Mouse (Mus musculus): Measurements from ENCODE around the gene Spock2. TPM values are rescaled to one million over a fixed set of nuclear protein-coding genes. Genes with fewer than 3 reads are reported as not detected.
A peak's percentile ranks its signal among the peaks of the same experiment; 100 is the strongest.

Gene Spock2
- total and polyA plus RNA-seq, 3 experiments: 0.10 to 0.13 TPM; not detected in 1

DNA sequence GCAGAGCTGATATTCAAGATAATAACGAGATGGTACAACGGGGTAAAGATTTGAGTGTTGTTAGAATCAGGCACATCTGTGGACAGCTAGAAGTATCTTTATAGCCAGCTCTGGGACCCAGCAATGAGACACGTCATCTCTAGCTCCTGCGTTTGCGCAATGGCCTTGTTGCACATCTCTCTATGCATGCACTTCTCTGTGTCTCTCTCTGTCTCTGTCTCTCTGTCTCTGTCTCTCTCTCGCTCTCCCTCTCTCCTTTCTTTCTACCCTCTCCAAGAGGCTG, 56.9 kb downstream of the Spock2 start:
- peaks cover 17 to 69% of the 10 kb centered on the region in 2 experiments for H3K4me1 ChIP-seq (ENCODE audit: control insufficient read depth in 1 of 2, insufficient read depth in 2 of 2)
- H3K4me2 ChIP-seq (ENCODE audit: insufficient read depth, low read depth, poor library complexity, severe bottlenecking): no peak overlapping the region
- H3K9me3 ChIP-seq (replicated peaks; ENCODE audit: low read length): peaks cover 15% of the 10 kb centered on the region
- dilution Hi-C loops (cut with MboI; ENCODE audit: extremely low pct_ligation_motif_present, extremely low pct_unique_long_range_greater_than_20kb, low sequenced_read_pairs): no loop called here
- no peak overlapping the region for H3K4me3 ChIP-seq (replicated peaks in 1 of 3; ENCODE audit: low read depth in 2 of 3, low read length in 2 of 3, poor library complexity in 1 of 3)
- DNase-seq (ENCODE audit: extremely low read depth): peak; percentile 94
- H3K27ac ChIP-seq (ENCODE audit: insufficient read depth, low read depth): peak overlapping the region; percentile 96
- no peak overlapping the region for H3K9ac ChIP-seq (ENCODE audit: insufficient read depth, low read depth)
- TF ChIP-seq MYC (IDR thresholded peaks at IDR 0.05; ENCODE audit: low read depth, low read length) (peak; percentile 47; the same call in 1 of the 2 replicates), NRF1 (IDR thresholded peaks at IDR 0.05; ENCODE audit: low read depth, low read length) (peak; percentile 85), NELFE (IDR thresholded peaks at IDR 0.05; ENCODE audit: low read depth, low read length) (0 out of 2 replicates have a peak, but pooled peaks have one; percentile 45), JUND (conservative IDR thresholded peaks at IDR 0.05; ENCODE audit: low read depth, low read length) (no peak; the same call in 1 of the 2 replicates), BHLHE40 (IDR thresholded peaks at IDR 0.05; ENCODE audit: low read depth, low read length) (no peak), CHD2 (IDR thresholded peaks at IDR 0.05; ENCODE audit: low read length) (no peak), MAX (IDR thresholded peaks at IDR 0.05; ENCODE audit: low read length) (peak; percentile 97), MEF2A (IDR thresholded peaks at IDR 0.05; ENCODE audit: borderline replicate concordance, low read depth, low read length) (no peak), TBP (conservative IDR thresholded peaks at IDR 0.05; ENCODE audit: low read depth, low read length) (peak; percentile 69; the same call in 1 of the 2 replicates), HCFC1 (IDR thresholded peaks at IDR 0.05; ENCODE audit: low read depth, low read length) (peak; percentile 50)
- H3K36me3 ChIP-seq (replicated peaks in 1 of 2; ENCODE audit: control insufficient read depth in 1 of 2, insufficient read depth in 1 of 2, low read length in 1 of 2): peaks cover 3 to 22% of the 10 kb centered on the region in 2 experiments
- H3K27me3 ChIP-seq (replicated peaks): no peaks in the 10 kb centered on the region
- in situ Hi-C loops (cut with MboI; ENCODE audit: low pct_ligation_motif_present, low pct_unique_long_range_greater_than_20kb, low sequenced_read_pairs): no loop called here
- peaks cover 9% of the 10 kb centered on the region; the same call in 1 of the 2 replicates for H3K79me2 ChIP-seq (replicated peaks; ENCODE audit: control insufficient read depth, extremely low read depth, insufficient read depth, poor library complexity, severe bottlenecking)

DNA sequence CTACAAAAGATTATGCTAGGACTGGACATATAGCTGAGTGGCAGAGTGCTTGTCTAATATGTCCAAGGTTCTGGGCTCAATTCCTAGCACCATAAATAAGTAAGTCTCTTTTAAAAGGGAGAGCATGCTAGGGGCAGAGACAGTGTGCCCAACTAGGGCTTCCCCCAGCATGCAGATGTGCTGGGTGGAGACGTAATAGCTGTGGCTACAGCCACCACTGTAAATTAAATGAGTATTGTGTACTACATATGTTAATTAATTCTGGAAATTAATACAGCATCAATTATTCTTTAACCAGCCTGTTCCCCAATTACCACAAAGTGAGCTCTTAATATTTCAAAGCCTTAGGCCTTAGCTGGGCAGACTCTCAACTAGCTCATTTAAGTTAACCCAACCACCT, 58.9 kb downstream of the Spock2 start:
- peaks cover 0 to 10% of the 10 kb centered on the region in 2 experiments for H3K36me3 ChIP-seq (replicated peaks in 1 of 2; ENCODE audit: control insufficient read depth in 1 of 2, insufficient read depth in 1 of 2, low read length in 1 of 2)
- H3K4me3 ChIP-seq (replicated peaks in 1 of 3; ENCODE audit: low read depth in 2 of 3, low read length in 2 of 3, poor library complexity in 1 of 3): no peak overlapping the region
- 0 out of 2 replicates have a peak, but pooled peaks cover 4% of the 10 kb centered on the region for H3K79me2 ChIP-seq (replicated peaks; ENCODE audit: control insufficient read depth, extremely low read depth, insufficient read depth, poor library complexity, severe bottlenecking)
- H3K4me1 ChIP-seq (ENCODE audit: control insufficient read depth in 1 of 2, insufficient read depth in 2 of 2): peaks cover 25 to 70% of the 10 kb centered on the region in 2 experiments
- H3K9ac ChIP-seq (ENCODE audit: insufficient read depth, low read depth): no peak overlapping the region
- no peak for TF ChIP-seq POLR2AphosphoS2 (IDR thresholded peaks at IDR 0.05; ENCODE audit: low read depth, low read length)
- TF ChIP-seq PAX5 (IDR thresholded peaks at IDR 0.05; ENCODE audit: low read length): no peak
- no peak for TF ChIP-seq KAT2A (IDR thresholded peaks at IDR 0.05; ENCODE audit: insufficient replicate concordance, low read length)
- TF ChIP-seq UBTF (IDR thresholded peaks at IDR 0.05; ENCODE audit: low read depth, low read length): no peak
- no peak for TF ChIP-seq SIN3A (IDR thresholded peaks at IDR 0.05; ENCODE audit: low read length)
- TF ChIP-seq JUN (IDR thresholded peaks at IDR 0.05; ENCODE audit: insufficient read depth, low read depth, low read length): no peak
- TF ChIP-seq ELF1 (IDR thresholded peaks at IDR 0.05; ENCODE audit: low read depth, low read length): no peak
- TF ChIP-seq MAZ (IDR thresholded peaks at IDR 0.05; ENCODE audit: low read depth, low read length): no peak
- TF ChIP-seq SMC3 (IDR thresholded peaks at IDR 0.05; ENCODE audit: low read depth, low read length): no peak
- no peak for TF ChIP-seq TCF12 (IDR thresholded peaks at IDR 0.05; ENCODE audit: low read depth, low read length)
- no peak for TF ChIP-seq MEF2A (IDR thresholded peaks at IDR 0.05; ENCODE audit: borderline replicate concordance, low read depth, low read length)
- no peak for TF ChIP-seq RAD21 (IDR thresholded peaks at IDR 0.05; ENCODE audit: low read depth, low read length)
- TF ChIP-seq TBP (conservative IDR thresholded peaks at IDR 0.05; ENCODE audit: low read depth, low read length): no peak
- no peak for TF ChIP-seq BHLHE40 (IDR thresholded peaks at IDR 0.05; ENCODE audit: low read depth, low read length)
- no peak for DNase-seq (ENCODE audit: extremely low read depth)
- in situ Hi-C loops (cut with MboI; ENCODE audit: low pct_ligation_motif_present, low pct_unique_long_range_greater_than_20kb, low sequenced_read_pairs): no loop called here
- H3K9me3 ChIP-seq (replicated peaks; ENCODE audit: low read length): peaks cover 15% of the 10 kb centered on the region
- H3K4me2 ChIP-seq (ENCODE audit: insufficient read depth, low read depth, poor library complexity, severe bottlenecking): no peak overlapping the region
- no peaks in the 10 kb centered on the region for H3K27me3 ChIP-seq (replicated peaks)
- dilution Hi-C loops (cut with MboI; ENCODE audit: extremely low pct_ligation_motif_present, extremely low pct_unique_long_range_greater_than_20kb, low sequenced_read_pairs): no loop called here
- no peak overlapping the region for H3K27ac ChIP-seq (ENCODE audit: insufficient read depth, low read depth)

All from CH12.LX (cell line).